Comparison of ENCODE assay signal across 14 mouse cellular contexts in the genomic region with DNA sequence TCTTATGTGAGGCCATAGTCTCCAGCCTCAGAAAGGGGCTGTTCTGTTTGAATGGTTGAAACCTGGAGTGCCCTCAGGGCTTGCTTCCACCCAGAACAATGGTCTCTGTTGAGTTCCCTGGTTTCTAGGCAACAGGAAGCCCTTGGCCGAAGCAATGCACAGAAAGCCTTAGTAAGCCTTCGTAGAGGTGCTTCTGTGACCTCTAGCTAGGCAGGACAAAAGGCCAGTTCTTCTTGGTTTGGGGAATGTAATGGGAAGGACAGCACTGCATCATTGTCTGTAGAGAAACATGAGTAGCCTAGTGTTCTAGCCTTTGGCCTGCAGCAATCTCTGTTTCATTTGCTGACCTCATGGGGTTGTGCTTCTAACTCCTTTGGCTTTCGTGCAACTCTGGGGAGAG.
DNase-seq lines count a peak whose midpoint lies in the region; ATAC-seq lines count a peak whose summit lies in the region.
"Had no signal": no experiment of that assay in that cellular context is flagged by ENCODE, and none has a peak within 500 bp of the region (broad histone marks: within the 10 kb centered on the region; RNA-seq: fewer than 3 reads in every experiment).

No protein-coding gene starts in this region.

- DNase-seq in frontal cortex, postnatal 14 days (ENCODE audit: low spot score in 2 of 2) = no peak
- peak; percentile 21 for DNase-seq in neural tube, embryonic 10.5 days (ENCODE audit: extremely low spot score, low spot score)
- peak; percentile 22 for DNase-seq in embryo, embryonic 9.5 days (ENCODE audit: extremely low spot score)
- peak; percentile 30 for DNase-seq in retina, embryonic 14.5 days (ENCODE audit: low spot score)
- no peak for DNase-seq in lung, postnatal 25 days (ENCODE audit: low spot score)
- DNase-seq: lung, embryonic 14.5 days; midbrain, embryonic 14.5 days; thymus, postnatal 36 days had no signal

- H3K9ac ChIP-seq in neural tube, embryonic 15.5 days (replicated peaks) = no peak overlapping the region
- no peak overlapping the region for H3K9ac ChIP-seq in forebrain, embryonic 15.5 days (replicated peaks)
- H3K9ac ChIP-seq: embryonic facial prominence, embryonic 12.5 days; lung, embryonic 14.5 days had no signal

- no peaks in the 10 kb centered on the region for H3K9me3 ChIP-seq in neural tube, embryonic 15.5 days (replicated peaks)
- no peaks in the 10 kb centered on the region for H3K9me3 ChIP-seq in forebrain, embryonic 15.5 days
- H3K9me3 ChIP-seq: embryonic facial prominence, embryonic 12.5 days; heart, embryonic 10.5 days had no signal

- no peaks in the 10 kb centered on the region for H3K36me3 ChIP-seq in neural tube, embryonic 15.5 days
- no peaks in the 10 kb centered on the region for H3K36me3 ChIP-seq in forebrain, embryonic 15.5 days
- H3K36me3 ChIP-seq: embryonic facial prominence, embryonic 12.5 days; heart, embryonic 10.5 days had no signal

- H3K4me2 ChIP-seq in neural tube, embryonic 15.5 days = no peak overlapping the region
- H3K4me2 ChIP-seq in forebrain, embryonic 15.5 days (replicated peaks) = no peak overlapping the region
- H3K4me2 ChIP-seq: embryonic facial prominence, embryonic 12.5 days; lung, embryonic 14.5 days had no signal

- ATAC-seq in frontal cortex, adult (ENCODE audit: low TSS enrichment) = peak; percentile 89
- ATAC-seq in neural tube, embryonic 15.5 days (ENCODE audit: low FRiP score) = no peak
- ATAC-seq in forebrain, embryonic 15.5 days (replicated peaks) = no peak
- ATAC-seq: forebrain, embryonic 16.5 days had no signal

- peaks cover 5% of the 10 kb centered on the region; the same call in 1 of the 2 replicates for H3K4me1 ChIP-seq in neural tube, embryonic 15.5 days
- H3K4me1 ChIP-seq in forebrain, embryonic 15.5 days = no peaks in the 10 kb centered on the region
- H3K4me1 ChIP-seq: embryonic facial prominence, embryonic 12.5 days; heart, embryonic 10.5 days had no signal

- H3K27ac ChIP-seq in neural tube, embryonic 15.5 days (replicated peaks) = no peak overlapping the region
- H3K27ac ChIP-seq in forebrain, embryonic 15.5 days (replicated peaks) = no peak overlapping the region
- H3K27ac ChIP-seq: embryonic facial prominence, embryonic 12.5 days; heart, embryonic 10.5 days had no signal

- 22% methylated on average over 3 of the region's 3 CpGs for WGBS in neural tube, embryonic 15.5 days
- 7% methylated on average over 3 of the region's 3 CpGs for WGBS in forebrain, embryonic 15.5 days

- no peaks in the 10 kb centered on the region for H3K27me3 ChIP-seq in neural tube, embryonic 15.5 days (replicated peaks)
- H3K27me3 ChIP-seq in forebrain, embryonic 15.5 days = no peaks in the 10 kb centered on the region
- H3K27me3 ChIP-seq: embryonic facial prominence, embryonic 12.5 days had no signal

- H3K4me3 ChIP-seq in neural tube, embryonic 15.5 days (replicated peaks) = no peak overlapping the region
- no peak overlapping the region for H3K4me3 ChIP-seq in forebrain, embryonic 15.5 days
- H3K4me3 ChIP-seq: embryonic facial prominence, embryonic 12.5 days; heart, embryonic 10.5 days had no signal

Comparison
In these comparisons a context has a peak if more than half of its experiments do, and no peak if none do; other contexts are left out.
1. DNase-seq: peak in neural tube, embryonic 10.5 days (single experiment), embryo, embryonic 9.5 days (single experiment) and retina, embryonic 14.5 days (single experiment); none in frontal cortex, postnatal 14 days (0 of 2) and lung, postnatal 25 days (single experiment).